Mouse (Mus musculus): ENCODE measurements around the gene Tmem11.

DNA sequence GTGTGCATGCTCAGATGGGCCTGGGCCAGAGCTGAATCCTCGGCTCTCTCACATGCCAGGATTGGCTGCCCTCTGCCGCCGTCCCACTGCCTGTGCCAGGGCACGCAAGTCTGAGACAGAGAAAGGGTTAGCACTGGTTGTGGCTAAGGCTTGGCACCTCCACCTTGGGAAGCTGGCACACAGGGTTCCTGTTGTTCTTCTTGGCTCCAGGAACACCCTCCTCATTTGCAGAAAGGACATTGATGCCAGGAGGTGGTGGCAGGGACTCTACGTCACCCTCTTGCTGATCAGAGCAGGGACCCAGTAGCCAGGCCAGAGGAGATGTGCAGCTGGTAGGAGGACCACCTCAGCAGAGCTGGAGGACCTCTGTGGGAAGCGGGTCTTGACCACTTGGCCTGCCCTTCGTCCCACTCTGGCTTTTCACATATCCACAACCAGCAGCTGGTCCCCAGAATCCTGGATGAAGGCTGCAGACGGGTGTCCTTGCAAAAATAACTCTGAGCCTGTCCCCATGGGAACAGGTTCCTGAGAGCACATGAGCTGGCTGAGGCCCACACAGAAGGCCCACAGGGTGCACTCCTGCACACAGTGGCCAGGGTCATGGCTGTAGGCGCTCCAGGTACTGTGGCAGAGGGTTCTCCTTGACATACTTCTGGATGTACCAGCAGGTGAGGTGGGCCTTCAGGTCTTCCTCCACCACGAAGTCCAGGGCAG lies 26.5 kb upstream of the Tmem11 start:
- TF ChIP-seq EP300 (IDR thresholded peaks at IDR 0.05; ENCODE audit: insufficient read depth, low read depth, low read length): no peak
- no peak for TF ChIP-seq CTCF (IDR thresholded peaks at IDR 0.05; ENCODE audit: low read depth, low read length)
